Mouse (Mus musculus) heart, adult 2 months (tissue): Measurements from ENCODE around the gene Agps. TPM values are rescaled to one million over a fixed set of nuclear protein-coding genes. Genes with fewer than 3 reads are reported as not detected.

ENCODE experiments used
- DNase-seq, 2 experiments: peaks; one replicate each; pipeline ENCODE4 v3.0.0; 2021
- H3K27ac ChIP-seq: fragments of 200-600 bp; 2 replicates; pipeline ENCODE4 v1.8.1; 2022
- H3K27me3 ChIP-seq: fragments of 200-500 bp; 2 replicates; pipeline ENCODE4 v1.6.1; 2012; ENCODE audit warnings: mild to moderate bottlenecking, low read length, inconsistent platforms, mixed read lengths; ENCODE audit not compliant: control insufficient read depth, insufficient read depth
- H3K36me3 ChIP-seq: fragments of 200-500 bp; 2 replicates; pipeline ENCODE4 v1.6.1; 2012; ENCODE audit warnings: low read length, inconsistent platforms; ENCODE audit not compliant: control insufficient read depth, insufficient read depth
- H3K4me1 ChIP-seq: fragments of 200-500 bp; 2 replicates; pipeline ENCODE4 v1.6.1; 2011; ENCODE audit warnings: low read length; ENCODE audit not compliant: control insufficient read depth, insufficient read depth
- H3K4me3 ChIP-seq: fragments of 200-600 bp; 2 replicates; pipeline ENCODE4 v1.8.1; 2022
- H3K79me2 ChIP-seq: fragments of 200-500 bp; replicated peaks from 2 replicates; pipeline ENCODE4 v1.6.1; 2012; ENCODE audit warnings: mild to moderate bottlenecking, inconsistent platforms, low read length, moderate library complexity, mixed read lengths; ENCODE audit not compliant: control insufficient read depth, insufficient read depth
- H3K9ac ChIP-seq: fragments of 200-500 bp; 2 replicates; pipeline ENCODE4 v1.6.1; 2012; ENCODE audit warnings: low read depth, mild to moderate bottlenecking, control low read depth, inconsistent platforms, low read length, mixed read lengths
- CTCF ChIP-seq: fragments of 200-600 bp; IDR thresholded peaks from 2 replicates; pipeline ENCODE4 v1.8.1; 2022; ENCODE audit warnings: antibody characterized with exemption, mild to moderate bottlenecking, moderate library complexity
- EP300 ChIP-seq: fragments of 200-500 bp; IDR thresholded peaks from 2 replicates; pipeline ENCODE4 v1.6.1; 2011; ENCODE audit warnings: low read depth, low read length, control low read depth; ENCODE audit not compliant: insufficient read depth
- POLR2A ChIP-seq: fragments of 200-500 bp; IDR thresholded peaks from 2 replicates; pipeline ENCODE4 v1.6.1; 2011; ENCODE audit warnings: mild to moderate bottlenecking, low read depth, low read length, control low read depth; ENCODE audit not compliant: insufficient read depth
- WGBS: fragments of 180-500 bp; shearing (Covaris S2); methylation state at CpG from one replicate; pipeline ENCODE4 v1.1.7; 2018; 5-methylcytosine and 5-hydroxymethylcytosine counted together
- intact Hi-C: fragments of 180-260 bp; cut with DNase I; formaldehyde crosslinking; loops from one replicate; pipeline ENCODE4 v1.15.1; 2025
- polyA plus RNA-seq: library from polyadenylated mRNA; depleted of rRNA; stranded (reverse); fragments of >200 nt; gene quantifications from 2 replicates; pipeline ENCODE4 v1.2.3, GENCODE M21; 2012
- total RNA-seq, 2 experiments: library from RNA; stranded (reverse); gene quantifications; 2 replicates each; pipeline ENCODE4 v1.2.3; 2021

Gene Agps
- total and polyA plus RNA-seq, 3 experiments, result 4.7 to 30.8 (median 30.7) TPM

DNA sequence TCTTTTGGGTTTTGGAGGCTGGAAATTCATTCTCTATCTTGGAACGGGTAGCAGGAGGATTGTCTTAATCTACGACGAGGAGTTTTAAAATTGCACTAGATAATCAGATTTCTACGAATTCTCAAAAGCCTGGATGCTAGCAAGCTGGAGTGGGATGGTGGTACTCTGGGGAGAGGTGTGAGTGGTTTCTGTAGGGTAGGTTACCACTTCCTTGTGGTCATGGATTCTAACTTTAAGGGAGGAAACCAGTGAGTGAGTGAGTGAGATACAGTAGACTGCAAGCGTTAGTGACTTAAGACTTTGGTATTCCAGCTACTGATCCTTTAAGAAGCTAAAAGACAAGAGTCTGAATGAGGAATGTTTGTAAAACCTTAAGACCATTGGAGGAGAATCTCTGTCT, 804 bp downstream of the Agps start:
- Histone ChIP-seq H3K27me3 (no peaks in the 10 kb centered on the region), H3K4me3 (peak overlapping the region; percentile 82), H3K4me1 (peaks cover 7% of the 10 kb centered on the region), H3K36me3 (peaks cover 5% of the 10 kb centered on the region; the same call in 1 of the 2 replicates), H3K27ac (peak overlapping the region; percentile 81), H3K9ac (peak overlapping the region; percentile 91), H3K79me2 (peaks cover 7% of the 10 kb centered on the region)
- no peak for TF ChIP-seq EP300
- no peak for TF ChIP-seq CTCF
- no peak for TF ChIP-seq POLR2A
- no peak for DNase-seq
- intact Hi-C loops, result no loop called here
- WGBS, result 0% methylated on average over 5 of the region's 5 CpGs

DNA sequence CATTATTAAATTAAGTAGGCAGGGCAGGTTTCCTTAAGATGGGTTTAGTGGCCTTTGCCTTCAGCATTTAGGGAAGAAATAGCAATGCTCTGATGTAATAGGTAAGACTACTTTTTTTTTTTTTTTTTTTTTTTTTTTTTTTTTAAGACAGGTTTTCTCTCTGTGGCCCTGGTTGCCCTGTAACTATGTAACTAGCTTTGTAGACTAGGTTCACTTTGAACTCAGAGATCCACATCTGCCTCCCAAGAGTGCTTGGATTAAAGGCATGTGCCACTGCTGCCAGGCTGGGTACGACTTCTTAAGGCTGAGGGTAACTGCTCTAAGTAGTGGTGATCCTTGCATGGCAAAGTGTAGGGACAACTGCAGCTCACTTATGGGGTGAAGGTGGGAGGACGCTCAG, 2.5 kb downstream of the Agps start:
- DNase-seq, result no peak
- Histone ChIP-seq H3K4me3 (no peak overlapping the region), H3K79me2 (peaks cover 7% of the 10 kb centered on the region), H3K27me3 (no peaks in the 10 kb centered on the region), H3K9ac (no peak overlapping the region), H3K27ac (no peak overlapping the region), H3K36me3 (peaks cover 5% of the 10 kb centered on the region; the same call in 1 of the 2 replicates), H3K4me1 (peaks cover 7% of the 10 kb centered on the region)
- WGBS, result 93% methylated on average over 2 of the region's 2 CpGs
- intact Hi-C loops, result no loop called here
- no peak for TF ChIP-seq CTCF
- TF ChIP-seq POLR2A, result no peak
- no peak for TF ChIP-seq EP300

DNA sequence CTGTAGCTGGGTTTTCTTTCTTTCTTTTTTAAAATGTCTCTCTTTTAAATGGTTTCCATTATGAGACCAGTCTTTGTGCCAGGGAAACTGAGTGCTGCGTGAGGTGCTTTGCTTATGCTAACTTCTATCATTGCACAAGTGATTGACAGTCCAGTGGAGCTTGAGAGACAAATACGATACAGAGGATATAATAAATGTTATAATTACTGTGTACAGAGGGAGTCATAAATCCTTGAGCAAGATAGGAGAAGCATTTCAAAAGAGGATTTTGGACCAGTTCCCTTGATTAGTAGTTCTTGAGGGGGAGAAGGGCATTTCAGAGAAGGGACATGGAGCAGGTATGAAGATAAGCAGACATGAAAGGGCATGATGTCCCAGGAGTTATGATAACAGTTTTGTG, 10.3 kb downstream of the Agps start:
- Histone ChIP-seq H3K27me3 (no peaks in the 10 kb centered on the region), H3K4me1 (0 out of 2 replicates have a peak, but pooled peaks cover 2% of the 10 kb centered on the region), H3K79me2 (peaks cover 2% of the 10 kb centered on the region), H3K36me3 (no peaks in the 10 kb centered on the region), H3K27ac (no peak overlapping the region), H3K4me3 (no peak overlapping the region), H3K9ac (no peak overlapping the region)
- WGBS, result 73% methylated on average over 2 of the region's 2 CpGs
- TF ChIP-seq CTCF (no peak), POLR2A (no peak), EP300 (no peak)
- intact Hi-C loops, result loop anchor here (10.0 kb wide), 1 partner anchor 238 kb away; no protein-coding TSS in a partner anchor
- no peak for DNase-seq

DNA sequence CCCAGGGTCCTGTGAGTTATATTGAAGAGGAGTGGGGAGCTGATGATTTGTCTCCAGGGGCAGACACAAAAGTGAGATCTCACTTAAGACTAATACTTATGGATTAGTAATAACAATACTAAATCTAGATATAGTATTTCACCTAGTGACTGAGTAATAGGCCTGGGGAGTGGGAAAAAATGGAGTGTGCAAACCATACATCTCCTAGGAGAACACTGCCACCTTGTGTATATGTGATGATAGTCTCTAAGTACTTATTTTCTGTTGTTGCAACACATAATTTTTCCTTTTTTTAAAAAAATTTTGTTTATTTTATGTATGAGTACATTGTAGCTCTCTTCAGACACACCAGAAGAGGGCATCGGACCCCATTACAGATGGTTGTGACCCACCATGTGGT, 15.7 kb downstream of the Agps start:
- WGBS, result 94% methylated on average over 1 of the region's 1 CpGs
- Histone ChIP-seq H3K4me3 (no peak overlapping the region), H3K27me3 (no peaks in the 10 kb centered on the region), H3K4me1 (peaks cover 2% of the 10 kb centered on the region; the same call in 1 of the 2 replicates), H3K27ac (no peak overlapping the region), H3K79me2 (peaks cover 5% of the 10 kb centered on the region; the same call in 1 of the 2 replicates), H3K36me3 (no peaks in the 10 kb centered on the region), H3K9ac (no peak overlapping the region)
- no peak for TF ChIP-seq POLR2A
- TF ChIP-seq EP300, result no peak
- TF ChIP-seq CTCF, result peak; percentile 69
- DNase-seq, result no peak
- intact Hi-C loops, result loop anchor here (1.0 to 10.0 kb wide), 2 partner anchors 61 to 243 kb away; no protein-coding TSS in a partner anchor

GRCm38 (mm10) chr2:75852483-75852882, 20.5 kb downstream of the Agps start:
- 97% methylated on average over 2 of the region's 2 CpGs for WGBS
- intact Hi-C loops, result no loop called here
- Histone ChIP-seq H3K9ac (no peak overlapping the region), H3K4me3 (no peak overlapping the region), H3K27ac (no peak overlapping the region), H3K79me2 (peaks cover 3% of the 10 kb centered on the region; the same call in 1 of the 2 replicates), H3K4me1 (no peaks in the 10 kb centered on the region; the same call in 1 of the 2 replicates), H3K27me3 (no peaks in the 10 kb centered on the region), H3K36me3 (no peaks in the 10 kb centered on the region)
- TF ChIP-seq EP300 (no peak), CTCF (no peak), POLR2A (no peak)
- DNase-seq, result no peak

GRCm38 (mm10) chr2:75854136-75854535, 22.2 kb downstream of the Agps start:
- Histone ChIP-seq H3K27me3 (no peaks in the 10 kb centered on the region), H3K79me2 (peaks cover 3% of the 10 kb centered on the region; the same call in 1 of the 2 replicates), H3K9ac (no peak overlapping the region), H3K27ac (no peak overlapping the region), H3K4me1 (no peaks in the 10 kb centered on the region; the same call in 1 of the 2 replicates), H3K36me3 (peaks cover 3% of the 10 kb centered on the region), H3K4me3 (no peak overlapping the region)
- no peak for DNase-seq
- 55% methylated on average over 3 of the region's 3 CpGs for WGBS
- intact Hi-C loops, result no loop called here
- TF ChIP-seq EP300, result no peak
- TF ChIP-seq POLR2A, result no peak
- TF ChIP-seq CTCF, result no peak
